ENCODE assay signal across 9 mouse cellular contexts in genomic region chr6:48817815-48818214, GRCm38 (mm10). TPM values are rescaled to one million over a fixed set of nuclear protein-coding genes. Genes with fewer than 3 reads are reported as not detected.
DNase-seq lines count a peak whose midpoint lies in the region; ATAC-seq lines count a peak whose summit lies in the region.
"Had no signal": no experiment of that assay in that cellular context is flagged by ENCODE, and none has a peak within 500 bp of the region (broad histone marks: within the 10 kb centered on the region; RNA-seq: fewer than 3 reads in every experiment).

No protein-coding gene starts in this region.

- peak; percentile 73 for DNase-seq in liver
- DNase-seq in adrenal gland, adult 18-20 months (ENCODE audit: low spot score in 2 of 2), result peak; percentile 66 to 76
- peak; percentile 93 for DNase-seq in embryo, embryonic 11 days
- DNase-seq in heart, postnatal 36 days, result peak; percentile 72 to 75
- peak; percentile 63 to 80 for DNase-seq in left cerebral cortex, postnatal 10 days (ENCODE audit: extremely low spot score in 1 of 2, low spot score in 2 of 2)
- peak; percentile 77 for DNase-seq in neural tube, embryonic 11.5 days (ENCODE audit: low spot score)
- peak; percentile 72 for DNase-seq in testis, postnatal 14 days (ENCODE audit: low spot score)

- H3K4me3 ChIP-seq in liver, embryonic 12.5 days, result no peak overlapping the region
- no peak overlapping the region for H3K4me3 ChIP-seq in neural tube, embryonic 11.5 days (ENCODE audit: low read depth, low read length)
- H3K4me3 ChIP-seq: stomach, embryonic 15.5 days had no signal

- no peaks in the 10 kb centered on the region for H3K36me3 ChIP-seq in liver, embryonic 12.5 days
- no peaks in the 10 kb centered on the region for H3K36me3 ChIP-seq in neural tube, embryonic 11.5 days (ENCODE audit: control insufficient read depth, insufficient read depth, low read length)
- H3K36me3 ChIP-seq: stomach, embryonic 15.5 days had no signal

- intact Hi-C loops in heart, postnatal 36 days (cut with DNase I), result loop anchor here (1.0 to 5.0 kb wide), 4 partner anchors 40 to 173 kb away; no protein-coding TSS in a partner anchor
- intact Hi-C loops in left cerebral cortex, postnatal 10 days (cut with DNase I), result loop anchor here (2.0 to 5.0 kb wide), 2 partner anchors 44 to 141 kb away; no protein-coding TSS in a partner anchor

- no peak overlapping the region for H3K4me2 ChIP-seq in liver, embryonic 12.5 days
- no peak overlapping the region for H3K4me2 ChIP-seq in neural tube, embryonic 11.5 days (ENCODE audit: low read depth)
- H3K4me2 ChIP-seq: stomach, embryonic 15.5 days had no signal

- no peak overlapping the region for H3K9ac ChIP-seq in liver, embryonic 12.5 days
- no peak overlapping the region for H3K9ac ChIP-seq in neural tube, embryonic 11.5 days (ENCODE audit: low read length)
- H3K9ac ChIP-seq: stomach, embryonic 15.5 days had no signal

- no peaks in the 10 kb centered on the region for H3K27me3 ChIP-seq in liver, embryonic 12.5 days (replicated peaks)
- H3K27me3 ChIP-seq in neural tube, embryonic 11.5 days (ENCODE audit: control insufficient read depth, insufficient read depth, low read length), result no peaks in the 10 kb centered on the region
- H3K27me3 ChIP-seq: stomach, embryonic 15.5 days had no signal

- H3K4me1 ChIP-seq in liver, embryonic 12.5 days, result no peaks in the 10 kb centered on the region
- no peaks in the 10 kb centered on the region for H3K4me1 ChIP-seq in neural tube, embryonic 11.5 days (ENCODE audit: control insufficient read depth, insufficient read depth, low read length)
- H3K4me1 ChIP-seq: stomach, embryonic 15.5 days had no signal

- no peaks in the 10 kb centered on the region for H3K9me3 ChIP-seq in liver, embryonic 12.5 days (replicated peaks)
- no peaks in the 10 kb centered on the region for H3K9me3 ChIP-seq in neural tube, embryonic 11.5 days (ENCODE audit: control insufficient read depth, low read length)
- H3K9me3 ChIP-seq: stomach, embryonic 15.5 days had no signal

- WGBS in liver, embryonic 12.5 days (ENCODE audit: insufficient replicate concordance), result 2% methylated on average over 6 of the region's 6 CpGs
- 9% methylated on average over 6 of the region's 6 CpGs for WGBS in neural tube, embryonic 11.5 days

- H3K27ac ChIP-seq in liver, embryonic 12.5 days, result no peak overlapping the region
- no peak overlapping the region for H3K27ac ChIP-seq in neural tube, embryonic 11.5 days (ENCODE audit: low read depth, low read length)
- H3K27ac ChIP-seq: stomach, embryonic 15.5 days had no signal

- ATAC-seq in liver, embryonic 12.5 days, result no peak
- no peak for ATAC-seq in neural tube, embryonic 11.5 days (ENCODE audit: insufficient read depth, low FRiP score, low TSS enrichment)

RNA-seq across cellular contexts. Expression of gene Tmem176a, which starts 22.9 kb away (rescaled TPM):
- 48.3 and 53.2 TPM in 2 replicates for polyA plus RNA-seq in liver, embryonic 12.5 days (2016; fragmentation: Nextera tagmentation; extraction: Ambion mirVana)
- total RNA-seq in adrenal gland, adult 18-20 months (2021), result 100 to 1,000 TPM; 277 to 350 TPM
- total RNA-seq in heart, postnatal 36 days (2021), result 10 to 100 TPM; 19.8 to 20.0 TPM
- 10 to 100 TPM; 15.6 to 18.6 TPM for total RNA-seq in left cerebral cortex, postnatal 10 days (2021)
- 21.7 and 22.8 TPM in 2 replicates for polyA plus RNA-seq in neural tube, embryonic 11.5 days (2014; fragmentation: Nextera tagmentation; extraction: Ambion mirVana)

RNA-seq across cellular contexts. Expression of gene Tmem176b, which starts 23.5 kb away (rescaled TPM):
- polyA plus RNA-seq in liver, embryonic 12.5 days (2016; fragmentation: Nextera tagmentation; extraction: Ambion mirVana), result 92.9 and 93.2 TPM in 2 replicates
- 100 to 1,000 TPM; 514 to 636 TPM for total RNA-seq in adrenal gland, adult 18-20 months (2021)
- total RNA-seq in heart, postnatal 36 days (2021), result 10 to 100 TPM; 53.6 to 55.3 TPM
- 10 to 100 TPM; 38.2 to 42.5 TPM for total RNA-seq in left cerebral cortex, postnatal 10 days (2021)
- 49.0 and 59.2 TPM in 2 replicates for polyA plus RNA-seq in neural tube, embryonic 11.5 days (2014; fragmentation: Nextera tagmentation; extraction: Ambion mirVana)

RNA-seq across cellular contexts. Expression of gene Gimap3, which starts 47.2 kb away (rescaled TPM):
- polyA plus RNA-seq in liver, embryonic 12.5 days (2016; fragmentation: Nextera tagmentation; extraction: Ambion mirVana), result not detected in 2 replicates
- 10 to 100 TPM in 1 of 2 experiments, 1 to 10 TPM in 1; 7.8 to 11.3 TPM for total RNA-seq in adrenal gland, adult 18-20 months (2021)
- total RNA-seq in heart, postnatal 36 days (2021), result under 1 TPM; 0.51 to 0.53 TPM
- total RNA-seq in left cerebral cortex, postnatal 10 days (2021), result not detected
- polyA plus RNA-seq in neural tube, embryonic 11.5 days (2014; fragmentation: Nextera tagmentation; extraction: Ambion mirVana), result not detected in 2 replicates

RNA-seq across cellular contexts. Expression of gene Aoc1, which starts 54.9 kb away (rescaled TPM):
- polyA plus RNA-seq in liver, embryonic 12.5 days (2016; fragmentation: Nextera tagmentation; extraction: Ambion mirVana), result not detected in 2 replicates
- total RNA-seq in adrenal gland, adult 18-20 months (2021), result not detected
- not detected for total RNA-seq in heart, postnatal 36 days (2021)
- not detected for total RNA-seq in left cerebral cortex, postnatal 10 days (2021)
- not detected in 2 replicates for polyA plus RNA-seq in neural tube, embryonic 11.5 days (2014; fragmentation: Nextera tagmentation; extraction: Ambion mirVana)

Comparison
In these comparisons a context has a peak if more than half of its experiments do, and no peak if none do; other contexts are left out.
1. RNA of gene Tmem176a, which starts 22.9 kb away (total RNA-seq): 277 to 350 TPM in adrenal gland, adult 18-20 months; 19.8 to 20.0 TPM in heart, postnatal 36 days and 15.6 to 18.6 TPM in left cerebral cortex, postnatal 10 days; every median in the first group is over 10 times any median in the second.
2. RNA of gene Tmem176b, which starts 23.5 kb away (total RNA-seq): 514 to 636 TPM in adrenal gland, adult 18-20 months; 53.6 to 55.3 TPM in heart, postnatal 36 days and 38.2 to 42.5 TPM in left cerebral cortex, postnatal 10 days; every median in the first group is over 4 times any median in the second.
3. RNA of gene Gimap3, which starts 47.2 kb away (total RNA-seq): 7.8 to 11.3 TPM in adrenal gland, adult 18-20 months; 0.51 to 0.53 TPM in heart, postnatal 36 days and not detected in left cerebral cortex, postnatal 10 days; every median in the first group is over 4 times any median in the second.
4. Peak in every context shown above with its lines, with median percentiles within 50 percentile points of each other: DNase-seq.